Mouse (Mus musculus): ENCODE measurements at regions not wholly inside any gene's neighbourhood (a gene's known extent, or its start where the extent isn't known, plus 50 kb on each side); places are given as distances from the start of the nearest gene placed in this dataset.

DNA sequence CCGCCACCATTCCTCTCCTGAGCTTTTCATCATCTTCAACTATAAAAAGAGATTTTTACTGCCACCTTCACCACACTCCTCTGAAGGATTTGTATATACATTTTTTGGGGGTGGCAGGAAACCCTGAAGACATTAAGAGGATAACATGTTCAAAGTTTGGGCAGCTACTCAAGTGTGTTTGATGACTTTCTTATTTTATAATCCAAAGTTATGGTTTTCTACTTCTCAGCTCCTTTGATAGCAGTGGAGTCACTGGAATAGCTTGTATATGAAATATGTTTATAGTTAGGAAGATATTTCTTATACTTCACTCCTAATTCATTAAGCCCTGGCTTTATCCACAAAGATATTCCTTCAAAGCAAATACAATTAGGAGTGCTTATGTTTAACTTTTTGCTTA lies 229.5 kb upstream of the Lcorl start:
- no peak for DNase-seq

DNA sequence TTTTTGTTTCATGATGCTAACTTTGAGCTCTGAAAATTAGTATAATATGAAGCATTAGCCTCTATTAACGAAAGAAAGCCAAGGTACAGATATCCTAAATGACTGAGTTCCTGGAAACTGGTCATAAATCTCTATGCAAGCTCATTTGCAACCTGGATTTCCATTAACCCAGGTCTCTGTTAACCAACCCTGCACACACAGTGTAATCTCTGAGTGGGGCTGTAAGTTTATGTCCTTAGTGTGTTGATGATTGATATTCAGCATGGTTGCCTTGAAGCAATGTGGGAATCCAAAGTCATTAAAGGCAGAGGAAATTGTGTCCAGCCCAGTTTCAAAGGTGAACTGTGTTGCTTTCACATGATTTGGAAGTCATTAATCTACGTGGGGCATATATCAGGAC lies 225.9 kb upstream of the Lcorl start:
- DNase-seq: no peak

DNA sequence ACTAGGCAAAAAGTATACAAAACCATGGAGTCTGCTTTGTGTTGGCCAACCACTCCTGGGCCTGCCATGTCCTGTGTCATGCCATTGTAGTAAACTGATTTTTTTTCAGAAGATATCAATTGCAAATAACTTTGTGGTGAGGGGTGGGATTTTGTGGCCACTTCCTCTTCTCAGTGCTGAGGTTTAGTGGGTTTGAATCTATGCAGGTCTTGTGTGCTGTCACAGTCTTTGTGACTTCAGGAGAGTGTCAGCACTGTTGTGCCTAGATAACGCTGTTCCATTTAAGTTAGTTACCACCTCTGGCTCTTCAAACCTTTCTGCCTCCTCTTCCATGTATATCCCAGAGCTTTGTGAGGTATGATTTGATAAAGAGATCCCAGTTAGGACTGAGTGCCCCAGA lies 216.3 kb upstream of the Lcorl start:
- DNase-seq: no peak

DNA sequence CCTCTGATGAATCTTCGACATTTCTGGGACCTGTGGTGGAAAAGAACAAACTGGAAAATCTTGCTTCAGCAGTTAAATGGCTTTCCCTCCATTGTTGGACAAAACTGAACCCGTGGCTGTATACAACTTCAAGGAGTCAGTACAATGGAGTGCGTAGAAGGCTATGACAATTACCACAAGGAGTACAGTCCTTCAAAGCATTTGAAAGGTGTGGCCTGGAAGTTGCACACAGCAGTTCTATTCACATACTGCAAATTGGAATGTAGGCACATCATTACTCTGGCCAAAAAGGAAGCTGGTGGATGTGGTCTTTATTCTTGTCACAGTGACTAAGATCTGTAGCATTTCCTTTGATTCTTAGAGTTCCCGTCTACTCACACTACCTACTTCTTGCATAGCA lies 215.7 kb upstream of the Lcorl start:
- DNase-seq: no peak

DNA sequence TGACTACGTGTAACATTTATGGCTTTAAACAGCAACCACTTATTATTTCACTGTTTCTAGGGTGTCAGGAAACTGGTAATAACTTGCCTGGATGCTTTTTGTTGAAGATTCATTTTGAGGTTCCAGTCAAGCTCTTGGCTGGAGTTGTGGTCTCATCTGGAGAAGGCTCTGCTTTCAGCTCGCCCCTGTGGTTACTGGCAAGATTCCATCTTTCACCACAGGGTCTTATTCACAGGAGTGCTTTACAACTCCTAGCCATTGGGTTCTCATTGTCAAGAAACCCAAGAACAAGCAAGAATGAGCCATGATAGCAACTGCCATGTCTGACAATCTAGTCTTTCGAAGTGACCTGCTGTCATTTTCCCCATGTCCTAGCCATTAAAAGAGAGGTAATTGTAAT lies 202.5 kb upstream of the Lcorl start:
- DNase-seq: no peak

DNA sequence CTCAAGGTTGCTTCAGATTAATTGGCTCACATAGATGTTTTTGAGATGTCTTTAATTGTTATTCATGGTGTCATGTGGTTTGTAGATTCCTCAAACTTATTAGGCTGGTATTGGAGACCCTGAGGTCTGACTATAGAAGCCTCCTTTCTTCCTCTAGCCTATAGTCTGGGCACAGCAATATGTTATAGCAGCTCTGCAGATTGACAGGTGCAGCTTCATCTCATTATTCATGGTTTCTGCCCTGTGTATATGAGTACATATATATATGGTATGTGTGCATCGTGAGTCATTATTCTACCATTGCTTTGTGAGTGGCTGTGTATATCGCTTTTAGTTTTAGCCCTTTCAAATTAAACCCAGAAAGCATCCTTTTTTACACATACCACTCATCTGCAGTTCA lies 197.4 kb upstream of the Lcorl start:
- no peak for DNase-seq

DNA sequence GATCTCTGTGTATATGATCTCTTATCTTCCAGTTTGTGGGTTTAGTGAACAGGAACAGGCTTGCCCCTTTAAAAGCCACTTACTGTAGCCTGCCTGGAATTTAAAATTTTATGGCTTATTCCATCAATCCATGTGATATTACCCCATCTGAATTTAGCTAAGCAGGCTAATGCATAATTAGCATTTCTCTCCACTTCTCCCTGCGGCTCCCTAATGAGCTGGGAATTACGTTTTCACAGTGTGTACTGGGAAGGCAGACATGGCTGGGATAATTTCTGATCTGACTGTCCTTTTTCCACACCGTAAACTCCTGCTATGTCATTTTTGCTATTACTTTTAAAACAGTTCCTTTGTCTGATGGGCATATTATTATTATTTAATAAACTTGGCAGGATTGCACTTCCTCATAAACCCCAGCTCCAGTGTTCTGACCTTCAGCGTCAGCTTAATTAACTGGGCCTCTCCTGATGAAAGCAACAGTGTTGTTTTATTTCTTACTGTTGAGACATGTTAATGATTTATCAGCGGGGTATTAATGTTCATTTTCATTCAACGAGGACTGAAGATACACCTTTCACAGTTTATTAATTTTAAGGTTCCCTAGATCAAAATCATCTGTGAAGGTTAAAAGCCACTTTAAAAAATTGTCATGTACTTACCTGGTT lies 185.4 kb upstream of the Lcorl start:
- DNase-seq: no peak

DNA sequence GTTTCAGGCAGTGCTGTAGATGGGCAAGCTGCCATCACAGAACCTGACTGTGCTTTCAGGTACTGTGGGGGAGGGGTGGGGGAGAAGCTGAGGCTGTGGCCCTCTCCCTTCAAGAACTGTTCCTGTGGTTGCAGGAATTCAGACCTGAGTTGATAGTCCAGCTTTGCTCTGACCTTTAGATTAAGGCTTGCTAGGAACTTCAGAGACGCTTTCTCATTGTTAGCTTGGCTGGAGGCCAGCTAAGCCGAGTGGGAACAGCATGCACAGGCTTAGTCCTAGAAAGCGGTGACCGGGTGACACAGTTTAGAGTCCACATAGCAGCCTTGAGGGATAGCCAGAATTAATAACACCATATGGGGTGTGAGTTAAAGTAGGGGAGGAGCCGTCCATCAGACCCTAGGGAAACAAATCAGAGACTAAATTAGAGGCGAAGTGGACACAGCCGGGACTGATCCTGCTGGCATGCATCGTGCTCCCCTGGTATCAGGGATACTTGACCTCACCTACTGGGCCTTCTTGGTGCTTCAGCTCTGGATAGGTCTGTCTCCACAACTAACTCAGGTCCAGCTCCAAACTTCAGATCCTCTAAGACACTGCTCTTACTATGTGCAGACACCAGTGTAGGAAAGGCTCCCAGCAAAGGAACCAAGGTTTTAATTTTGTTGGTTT lies 175.7 kb upstream of the Lcorl start:
- peak; percentile 15 for DNase-seq

DNA sequence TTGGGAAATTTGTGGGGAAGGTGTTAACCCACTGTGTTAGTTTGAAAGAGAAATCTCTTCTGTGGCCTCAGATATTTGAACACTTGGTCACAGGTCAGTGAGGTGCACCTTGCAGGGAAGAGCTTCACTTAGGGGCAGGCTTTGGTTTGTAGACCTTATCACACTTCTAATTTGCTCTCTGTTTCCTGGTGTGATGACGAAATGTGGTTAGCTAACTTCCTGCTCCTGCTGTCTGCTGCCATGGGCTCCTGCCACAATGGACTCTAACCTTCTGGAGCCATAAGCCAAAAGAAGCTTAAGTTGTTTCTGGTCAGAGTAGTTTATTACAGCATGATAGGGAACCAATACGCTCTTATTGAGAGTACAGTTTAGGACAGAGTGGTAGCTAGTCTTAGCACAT lies 174.8 kb upstream of the Lcorl start:
- no peak for DNase-seq

DNA sequence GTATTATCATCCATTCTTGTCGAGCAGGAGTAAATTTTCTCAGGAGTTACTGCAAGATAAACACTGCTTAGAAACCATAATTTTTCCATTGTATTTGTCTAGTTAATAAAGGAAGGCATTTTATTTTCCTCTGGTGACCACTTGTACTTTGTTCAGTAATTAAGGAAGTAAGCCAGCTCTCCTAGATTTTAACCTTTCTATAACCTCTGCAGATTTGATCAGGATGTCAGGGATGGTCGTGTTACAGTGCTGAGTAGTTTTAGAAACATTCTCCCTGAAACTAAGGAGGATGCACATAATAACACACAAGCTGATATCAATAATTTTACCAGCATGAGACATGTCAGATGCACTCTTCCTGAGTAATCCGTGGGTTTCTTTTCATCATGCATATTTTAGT lies 166.7 kb upstream of the Lcorl start:
- DNase-seq: no peak

DNA sequence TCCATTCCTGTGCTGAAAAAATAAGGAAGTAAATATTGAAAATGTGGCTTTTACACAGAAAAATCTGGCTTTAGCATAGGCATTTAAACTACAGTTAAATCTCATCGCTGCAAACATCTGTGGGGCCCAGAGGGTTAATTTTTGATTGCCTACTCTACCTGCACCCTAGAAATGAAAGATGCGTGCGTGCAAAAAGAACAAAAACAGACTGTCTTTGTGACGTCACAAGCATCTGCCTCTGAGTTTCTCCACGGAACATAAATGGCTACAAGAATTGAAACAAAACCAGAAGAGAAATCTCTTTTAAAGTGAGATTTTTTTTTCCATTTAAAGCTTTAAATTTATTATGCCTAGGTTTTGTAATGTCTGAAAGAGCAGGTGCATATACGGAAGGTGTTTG lies 166.0 kb upstream of the Lcorl start:
- no peak for DNase-seq

DNA sequence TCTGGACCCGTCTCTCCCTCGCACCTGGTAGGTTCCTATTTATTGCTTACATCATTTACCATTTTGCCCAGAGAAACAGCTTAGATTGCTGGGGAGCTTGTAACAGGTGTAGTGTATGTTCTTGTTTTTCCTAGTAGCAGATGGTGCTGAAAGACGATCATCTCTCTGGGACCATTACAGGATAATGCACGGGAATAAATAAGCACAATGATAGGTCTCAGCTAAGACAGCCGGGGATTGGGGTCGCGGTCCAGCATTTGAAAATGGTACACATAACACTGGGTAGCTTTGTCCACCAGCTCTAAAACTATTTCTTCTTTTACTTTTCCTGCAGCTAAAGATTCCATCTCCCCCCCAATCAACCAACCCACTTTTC lies 164.6 kb upstream of the Lcorl start:
- DNase-seq: no peak

DNA sequence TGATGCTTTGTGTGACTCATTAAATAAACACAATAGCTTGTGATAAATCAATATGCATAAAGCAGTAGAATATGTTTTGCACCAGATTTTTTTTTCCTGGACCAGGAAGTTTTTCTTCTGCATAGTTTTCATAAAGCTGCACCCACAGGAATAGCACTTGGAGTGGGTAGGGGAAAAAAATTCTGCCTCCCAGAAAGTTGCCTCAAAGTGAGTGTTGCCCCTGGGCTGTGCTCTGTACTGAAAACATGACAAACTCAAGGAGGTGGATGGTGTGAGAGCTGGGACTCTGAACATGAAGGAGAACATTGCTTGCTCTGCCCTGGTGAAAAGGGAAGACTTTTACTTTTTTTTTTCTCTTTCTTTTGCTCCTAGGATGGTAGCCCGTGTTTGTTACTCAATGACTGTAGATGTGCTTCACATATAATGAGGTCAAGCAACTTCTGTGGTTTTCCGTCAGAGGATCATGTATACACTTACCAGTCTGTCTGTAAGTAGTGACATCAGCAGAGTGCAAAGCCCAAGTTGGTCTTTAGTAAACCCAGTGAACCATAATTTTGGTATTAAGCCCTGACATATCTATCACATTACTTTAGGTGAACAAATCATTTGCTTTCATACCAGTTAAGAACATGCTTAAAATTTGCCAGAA lies 164.1 kb upstream of the Lcorl start:
- DNase-seq: no peak

DNA sequence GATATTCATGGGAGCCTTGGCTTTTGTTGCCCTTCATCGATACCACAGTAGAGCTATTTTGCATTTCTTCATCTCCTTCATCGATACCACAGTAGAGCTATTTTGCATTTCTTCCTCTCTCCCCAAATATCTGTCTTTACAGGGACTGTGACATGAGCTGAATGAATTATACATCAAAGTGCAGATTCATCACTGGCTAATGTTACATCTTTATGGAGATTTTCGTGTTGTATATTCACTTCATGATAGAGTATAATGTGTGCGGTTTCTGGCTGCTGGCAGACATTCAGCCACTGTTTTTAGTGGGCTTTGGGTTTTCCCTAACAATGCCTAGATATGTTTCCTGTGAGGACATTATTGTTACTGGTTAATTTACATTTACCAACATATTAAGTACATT lies 162.8 kb upstream of the Lcorl start:
- DNase-seq: no peak

DNA sequence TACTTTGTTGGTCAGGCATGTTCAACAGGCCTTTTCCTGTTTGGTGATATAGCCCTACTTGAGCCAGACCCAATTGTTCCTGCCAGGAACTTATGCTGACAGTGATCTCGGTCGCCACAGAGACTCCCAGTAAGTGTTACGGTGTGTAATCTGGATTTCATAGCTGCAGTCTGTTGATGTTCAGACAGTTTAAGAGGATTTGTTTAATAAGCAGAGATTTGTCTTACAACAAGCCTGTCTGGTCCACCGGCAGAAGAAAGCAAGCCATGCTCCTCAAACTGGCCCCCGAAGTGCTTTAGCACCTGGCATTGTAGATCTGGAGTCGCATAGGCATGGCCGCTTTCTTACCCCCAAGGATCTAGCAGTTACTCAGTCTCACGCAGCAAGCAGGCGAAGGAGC lies 150.0 kb upstream of the Lcorl start:
- DNase-seq: no peak

DNA sequence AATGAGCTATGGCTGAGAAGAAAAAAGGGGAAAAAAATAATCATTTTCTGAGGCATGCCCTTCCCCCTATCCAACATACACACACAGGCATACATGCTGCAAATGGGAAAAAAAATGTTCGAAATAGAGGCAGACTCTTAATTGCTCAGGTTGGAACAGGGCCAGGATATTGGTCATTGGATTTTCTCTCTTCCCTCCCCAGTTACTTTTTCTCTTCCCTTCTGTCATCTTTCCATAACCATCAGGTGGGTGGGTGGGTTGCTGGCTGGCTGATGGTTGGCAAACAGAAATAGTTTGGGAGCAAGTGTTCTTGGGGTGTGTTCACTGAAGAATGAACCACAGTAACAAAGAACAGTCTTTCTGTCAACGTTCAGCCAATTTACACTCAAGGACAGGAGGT lies 149.3 kb upstream of the Lcorl start:
- no peak for DNase-seq

DNA sequence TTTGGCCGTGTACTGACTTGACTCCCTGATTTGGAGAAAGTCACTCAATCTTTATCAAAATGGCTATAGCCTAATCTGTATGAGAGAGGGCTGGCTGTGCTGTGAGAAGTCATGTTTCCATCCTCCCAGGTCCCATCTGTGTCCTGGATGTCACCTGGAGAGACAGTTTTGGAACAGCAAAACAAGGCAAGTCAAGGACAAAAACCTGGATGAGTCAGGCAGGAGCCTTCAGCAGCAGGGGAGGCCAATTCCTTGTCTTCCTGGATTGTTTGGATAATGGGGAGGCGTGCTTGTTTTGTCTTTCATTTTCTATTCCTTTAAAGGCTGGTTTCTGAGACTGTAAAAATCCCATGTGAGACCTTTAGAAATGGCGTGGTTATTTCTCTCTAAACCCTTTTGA lies 148.8 kb upstream of the Lcorl start:
- no peak for DNase-seq

DNA sequence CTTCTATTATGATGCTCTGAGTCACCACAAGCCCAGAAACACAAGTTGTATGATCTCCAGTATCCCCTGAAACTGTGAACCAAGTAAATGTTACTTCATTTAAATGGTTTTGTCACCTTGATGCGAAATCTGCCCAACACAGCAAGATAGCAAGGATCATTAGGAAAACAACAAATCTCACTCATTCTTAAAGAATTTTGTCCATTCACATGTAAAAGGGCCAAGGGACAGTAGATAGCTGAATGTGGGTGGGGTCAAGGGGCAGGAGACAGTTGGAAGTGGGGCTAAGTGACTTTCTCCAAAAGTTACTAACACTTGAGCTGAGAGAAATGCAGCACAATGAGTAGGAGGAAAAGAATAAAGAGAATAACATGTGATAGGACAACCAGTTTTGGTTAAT lies 148.2 kb upstream of the Lcorl start:
- DNase-seq: no peak

DNA sequence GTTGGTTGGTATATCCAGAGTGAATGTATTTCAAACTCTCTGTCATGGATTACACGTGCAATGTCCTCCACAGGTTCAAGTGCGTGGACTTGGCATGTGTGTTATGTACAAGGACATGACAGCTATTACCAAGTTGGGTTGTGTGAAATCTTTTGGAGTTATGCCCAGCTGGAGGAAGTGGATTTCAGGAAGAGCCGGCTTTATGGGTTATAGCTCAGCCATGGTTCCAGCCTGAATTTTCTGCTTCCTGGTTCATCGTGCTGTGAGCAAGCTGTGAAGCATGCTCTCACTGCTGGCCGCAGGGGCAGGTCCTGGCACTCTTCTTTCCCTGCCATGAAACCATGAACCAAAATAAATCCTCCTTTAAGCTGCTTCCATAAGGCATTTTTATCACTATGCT lies 144.6 kb upstream of the Lcorl start:
- DNase-seq: no peak

DNA sequence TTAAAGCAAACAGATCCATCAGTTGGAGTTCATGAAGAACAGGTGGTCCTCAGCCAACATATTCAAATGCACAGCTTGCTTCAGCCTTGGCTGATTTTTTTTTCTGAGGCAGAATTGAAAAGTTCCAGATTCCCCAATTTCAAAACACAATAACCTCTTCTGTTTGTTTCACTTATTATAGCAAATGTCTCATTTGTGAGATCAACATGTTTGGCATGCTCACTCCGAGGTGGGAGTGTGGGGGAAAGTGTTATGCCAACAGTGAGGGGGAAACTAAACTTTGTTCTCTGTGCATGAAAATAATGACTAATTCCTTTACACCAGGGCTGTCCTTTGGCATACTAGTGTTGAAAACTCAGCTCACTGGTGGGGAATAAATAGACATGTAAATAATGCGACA lies 100.4 kb upstream of the Lcorl start:
- DNase-seq: no peak

DNA sequence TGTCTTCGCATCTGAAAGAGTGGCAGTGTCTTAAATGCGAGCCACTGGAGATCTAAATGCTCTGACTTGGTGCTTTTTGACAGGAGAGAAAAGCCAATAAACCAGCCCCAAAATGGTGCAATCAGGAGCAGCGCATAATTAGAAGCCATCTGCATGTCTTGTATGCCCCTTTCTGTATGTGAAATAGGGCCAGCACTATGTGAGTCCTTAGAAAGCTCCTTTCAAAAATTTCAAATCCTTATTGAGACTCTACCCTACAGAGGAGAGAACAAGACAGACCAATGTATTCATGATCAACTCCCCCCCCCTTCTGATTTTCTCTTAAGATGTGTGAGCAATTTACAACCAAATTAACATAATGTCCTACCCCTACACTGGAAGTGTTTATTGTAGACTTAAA lies 86.6 kb upstream of the Lcorl start:
- DNase-seq: no peak

DNA sequence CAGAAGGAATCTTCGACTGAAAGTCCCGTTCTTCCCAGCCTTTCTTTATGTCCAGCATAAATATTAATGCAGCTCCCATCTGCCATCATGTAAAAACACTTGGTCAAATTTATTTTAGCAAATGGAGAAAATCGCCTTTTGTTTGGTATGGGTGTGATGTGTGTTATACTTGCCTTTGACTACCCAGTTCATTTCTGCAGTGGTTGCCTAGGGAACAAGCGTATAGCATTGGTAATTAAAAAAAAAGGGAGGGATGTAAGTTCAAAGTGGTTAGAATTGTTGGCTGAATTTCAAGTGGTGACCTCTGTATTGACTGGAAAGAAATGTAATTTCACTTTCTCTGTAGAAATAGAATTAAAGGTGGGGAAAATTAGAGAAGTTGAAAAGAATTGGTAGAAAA lies 75.6 kb upstream of the Lcorl start:
- DNase-seq: no peak

DNA sequence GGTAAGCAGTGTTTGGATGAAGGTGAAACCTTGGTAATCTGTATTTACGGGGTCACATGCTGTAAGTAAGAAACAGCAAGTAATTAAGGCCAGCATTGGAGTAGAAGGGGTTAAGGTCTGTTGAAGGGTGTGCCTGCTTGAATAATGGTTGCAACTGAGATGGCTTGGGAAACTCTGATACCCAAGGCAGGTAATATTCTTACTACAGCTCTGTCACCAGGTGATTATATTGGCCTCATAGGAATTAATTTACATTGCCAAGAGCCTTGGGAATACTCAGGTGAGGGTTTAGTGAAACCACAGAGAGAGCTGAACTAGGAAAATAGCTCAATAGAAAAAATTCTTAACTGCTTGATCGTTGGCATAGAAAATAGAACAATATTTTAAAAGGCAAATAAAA lies 73.8 kb upstream of the Lcorl start:
- DNase-seq: no peak

DNA sequence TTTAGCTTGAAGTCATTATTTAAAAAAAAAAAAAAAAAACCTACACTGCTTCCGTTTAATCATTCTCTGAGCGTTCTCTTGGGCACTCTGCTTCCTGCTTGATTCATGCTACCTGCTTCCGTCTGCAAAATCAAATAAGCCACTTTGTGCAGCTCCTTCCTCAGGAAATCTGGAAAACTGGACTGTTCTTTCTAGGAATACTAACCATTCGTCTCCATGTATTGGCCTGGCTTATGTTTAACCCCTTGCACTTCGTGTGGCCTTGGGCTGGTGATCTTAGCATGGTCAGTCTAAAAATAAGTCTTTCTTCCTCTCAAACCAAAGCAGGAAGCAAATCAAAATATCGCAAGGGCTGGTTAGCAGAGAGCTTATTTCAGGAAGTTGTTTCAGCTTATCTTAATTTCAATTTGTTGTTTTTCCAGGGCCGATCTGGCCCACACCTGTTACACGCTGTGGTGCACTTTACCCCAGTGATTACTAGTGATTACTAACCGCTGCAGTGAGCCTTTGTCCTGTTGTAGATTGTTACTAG lies 68.5 kb upstream of the Lcorl start:
- no peak for DNase-seq
